Mouse (Mus musculus) stomach, embryonic 15.5 days (tissue): ENCODE results near the gene Tspoap1. TPM values are rescaled to one million over a fixed set of nuclear protein-coding genes. Genes with fewer than 3 reads are reported as not detected.

Source experiments
- ATAC-seq: fragments of 200-750 bp; cut with Nextera tagmentation; 2 replicates; pipeline ENCODE4 v1.8.0; 2017; ENCODE audit warnings: low read depth, moderate number of reproducible peaks, moderate TSS enrichment; ENCODE audit not compliant: insufficient read depth, low FRiP score
- H3K27ac ChIP-seq: fragments of 300-500 bp; sonication (generic); 2 replicates; pipeline ENCODE4 v1.5.1; 2015; ENCODE audit warnings: mild to moderate bottlenecking, inconsistent platforms
- H3K27me3 ChIP-seq: fragments of 300-500 bp; sonication (generic); replicated peaks from 2 replicates; pipeline ENCODE4 v1.6.1; 2015; ENCODE audit warnings: inconsistent platforms
- H3K36me3 ChIP-seq: fragments of 300-500 bp; sonication (generic); 2 replicates; pipeline ENCODE4 v1.6.1; 2015; ENCODE audit warnings: inconsistent platforms
- H3K4me1 ChIP-seq: fragments of 300-500 bp; sonication (generic); 2 replicates; pipeline ENCODE4 v1.6.1; 2015; ENCODE audit warnings: inconsistent platforms
- H3K4me2 ChIP-seq: fragments of 300-500 bp; sonication (generic); 2 replicates; pipeline ENCODE4 v1.6.1; 2015; ENCODE audit warnings: mild to moderate bottlenecking, inconsistent platforms
- H3K4me3 ChIP-seq: fragments of 300-500 bp; sonication (generic); replicated peaks from 2 replicates; pipeline ENCODE4 v1.5.1; 2015; ENCODE audit warnings: inconsistent platforms
- H3K9ac ChIP-seq: fragments of 300-500 bp; sonication (generic); 2 replicates; pipeline ENCODE4 v1.6.1; 2015; ENCODE audit warnings: inconsistent platforms
- H3K9me3 ChIP-seq: fragments of 300-500 bp; sonication (generic); 2 replicates; pipeline ENCODE4 v1.6.1; 2016; ENCODE audit warnings: inconsistent platforms
- WGBS: fragments of 180-500 bp; shearing (Covaris S2); methylation state at CpG from one replicate; pipeline ENCODE4 v1.1.7; 2015; 5-methylcytosine and 5-hydroxymethylcytosine counted together
- polyA plus RNA-seq: library from polyadenylated mRNA; unstranded; fragments of >200 nt; fragmentation: Nextera tagmentation; extraction: Ambion mirVana; gene quantifications from 2 replicates; pipeline ENCODE4 v1.2.1, GENCODE M21; 2015

Gene Tspoap1
- polyA plus RNA-seq, 1 experiment from 2014 or later, result 2.8 TPM

- H3K4me1 ChIP-seq, result no peaks in the 10 kb centered on the region
- H3K4me3 ChIP-seq, result peak overlapping the region; percentile 26
- 0 out of 2 replicates have a peak overlapping the region, but pooled peaks have one; percentile 62 for H3K27ac ChIP-seq
- peaks cover 5% of the 10 kb centered on the region for H3K27me3 ChIP-seq
- H3K9me3 ChIP-seq, result no peaks in the 10 kb centered on the region
- no peak overlapping the region for H3K4me2 ChIP-seq
- ATAC-seq, result peak; percentile 80; the same call in 1 of the 2 replicates
- no peak overlapping the region for H3K9ac ChIP-seq
- 69% methylated on average over 17 of the region's 17 CpGs for WGBS
- no peaks in the 10 kb centered on the region for H3K36me3 ChIP-seq
Measured at GRCm38 (mm10) chr11:87755360-87756017, 4.9 kb upstream of the Tspoap1 start.

GRCm38 (mm10) chr11:87756251-87756820 lies 4.0 kb upstream of the Tspoap1 start:
- Histone ChIP-seq H3K9me3 (no peaks in the 10 kb centered on the region), H3K4me2 (no peak overlapping the region), H3K27ac (peak overlapping the region; percentile 62; the same call in 1 of the 2 replicates), H3K4me1 (no peaks in the 10 kb centered on the region), H3K27me3 (peaks cover 14% of the 10 kb centered on the region), H3K9ac (no peak overlapping the region), H3K36me3 (no peaks in the 10 kb centered on the region), H3K4me3 (peak overlapping the region; percentile 26)
- ATAC-seq, result no peak
- WGBS, result 80% methylated on average over 15 of the region's 15 CpGs

DNA sequence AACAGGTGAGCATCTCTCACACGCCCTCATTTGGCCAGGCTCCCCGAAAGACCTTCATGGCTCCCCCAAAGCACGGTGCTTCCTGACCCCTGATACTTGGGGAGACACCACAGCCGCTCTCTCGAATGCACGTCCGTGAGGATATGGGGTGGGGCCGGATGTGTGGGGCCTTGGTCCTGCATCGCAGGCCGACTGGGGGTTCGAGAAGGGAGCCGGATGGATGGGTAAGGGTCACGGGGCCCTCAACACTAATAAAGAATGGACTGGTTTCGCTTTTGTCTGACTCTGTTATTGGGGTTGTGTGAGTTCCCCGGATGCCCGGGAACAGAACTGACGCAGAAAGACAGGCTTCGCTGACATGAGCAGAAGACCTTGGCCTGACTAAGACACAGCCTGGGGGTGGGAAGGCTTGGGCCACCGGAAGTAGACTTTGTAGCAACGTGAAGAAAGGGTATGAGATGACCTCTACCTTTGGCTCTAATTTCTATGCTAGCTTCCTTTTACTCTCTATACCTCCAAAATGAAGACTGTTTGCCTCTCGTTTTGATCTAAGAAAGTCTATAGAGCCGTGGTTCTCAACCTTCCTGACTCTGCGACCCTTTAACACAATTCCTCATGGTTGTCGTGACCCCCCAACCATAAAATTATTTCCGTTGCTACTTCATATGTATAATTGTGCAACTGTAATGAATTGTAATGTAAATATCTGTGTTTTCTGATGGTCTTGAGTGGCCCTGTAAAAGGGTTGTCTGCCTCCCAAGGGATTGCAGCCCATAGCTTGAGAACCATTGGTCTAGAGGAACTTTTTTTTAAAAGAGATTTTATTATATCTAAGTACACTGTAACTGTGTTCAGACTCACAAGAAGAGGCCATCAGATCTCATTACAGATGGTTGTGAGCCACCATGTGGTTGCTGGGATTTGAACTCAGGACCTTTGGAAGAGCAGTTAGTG lies 3.1 kb upstream of the Tspoap1 start:
- Histone ChIP-seq H3K4me2 (no peak overlapping the region), H3K36me3 (no peaks in the 10 kb centered on the region), H3K27me3 (peaks cover 23% of the 10 kb centered on the region), H3K4me1 (no peaks in the 10 kb centered on the region), H3K9ac (no peak overlapping the region), H3K4me3 (peak overlapping the region; percentile 26), H3K9me3 (no peaks in the 10 kb centered on the region), H3K27ac (no peak overlapping the region)
- WGBS, result 80% methylated on average over 25 of the region's 25 CpGs
- no peak for ATAC-seq

- Histone ChIP-seq H3K4me3 (no peak overlapping the region), H3K36me3 (no peaks in the 10 kb centered on the region), H3K27ac (no peak overlapping the region), H3K9me3 (no peaks in the 10 kb centered on the region), H3K27me3 (peaks cover 34% of the 10 kb centered on the region), H3K4me2 (no peak overlapping the region), H3K4me1 (peaks cover 2% of the 10 kb centered on the region; the same call in 1 of the 2 replicates), H3K9ac (no peak overlapping the region)
- 74% methylated on average over 7 of the region's 7 CpGs for WGBS
- no peak for ATAC-seq
Measured at GRCm38 (mm10) chr11:87758161-87758911, 2.0 kb upstream of the Tspoap1 start.

GRCm38 (mm10) chr11:87758957-87759608 lies 1.3 kb upstream of the Tspoap1 start:
- no peak overlapping the region for H3K4me2 ChIP-seq
- WGBS, result 68% methylated on average over 4 of the region's 4 CpGs
- no peak overlapping the region for H3K4me3 ChIP-seq
- H3K27ac ChIP-seq, result no peak overlapping the region
- H3K9me3 ChIP-seq, result no peaks in the 10 kb centered on the region
- peaks cover 41% of the 10 kb centered on the region for H3K27me3 ChIP-seq
- no peak overlapping the region for H3K9ac ChIP-seq
- H3K4me1 ChIP-seq, result peaks cover 9% of the 10 kb centered on the region
- no peak for ATAC-seq
- H3K36me3 ChIP-seq, result no peaks in the 10 kb centered on the region

DNA sequence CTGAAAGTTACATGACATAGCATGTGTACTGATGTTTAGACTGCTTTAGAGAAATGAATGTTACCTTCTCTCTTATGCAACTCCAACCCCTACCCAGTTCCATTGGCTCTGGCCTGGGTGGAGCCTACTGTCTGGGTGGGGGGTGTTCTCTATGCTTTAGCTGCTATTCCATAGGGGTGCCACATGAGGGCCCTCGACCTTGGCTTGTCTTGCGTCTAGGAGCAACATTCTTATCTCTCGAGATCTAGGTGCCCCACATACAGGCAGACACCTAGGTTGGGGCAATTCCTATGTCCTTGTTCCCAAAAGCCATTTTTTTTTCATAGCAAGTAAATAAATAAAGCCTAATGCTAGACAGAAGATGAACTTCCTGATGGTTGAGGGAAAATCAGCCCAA lies 734 bp upstream of the Tspoap1 start:
- 4% methylated on average over 3 of the region's 3 CpGs for WGBS
- Histone ChIP-seq H3K4me1 (peaks cover 14% of the 10 kb centered on the region), H3K27ac (no peak overlapping the region), H3K9ac (no peak overlapping the region), H3K4me3 (no peak overlapping the region), H3K27me3 (peaks cover 45% of the 10 kb centered on the region), H3K36me3 (no peaks in the 10 kb centered on the region), H3K4me2 (no peak overlapping the region), H3K9me3 (no peaks in the 10 kb centered on the region)
- no peak for ATAC-seq

GRCm38 (mm10) chr11:87761181-87761721 lies 910 bp downstream of the Tspoap1 start:
- Histone ChIP-seq H3K9ac (no peak overlapping the region), H3K4me2 (no peak overlapping the region), H3K27ac (no peak overlapping the region), H3K36me3 (no peaks in the 10 kb centered on the region), H3K4me1 (peaks cover 16% of the 10 kb centered on the region), H3K4me3 (no peak overlapping the region), H3K9me3 (no peaks in the 10 kb centered on the region), H3K27me3 (peaks cover 61% of the 10 kb centered on the region)
- ATAC-seq, result no peak
- 67% methylated on average over 11 of the region's 11 CpGs for WGBS

DNA sequence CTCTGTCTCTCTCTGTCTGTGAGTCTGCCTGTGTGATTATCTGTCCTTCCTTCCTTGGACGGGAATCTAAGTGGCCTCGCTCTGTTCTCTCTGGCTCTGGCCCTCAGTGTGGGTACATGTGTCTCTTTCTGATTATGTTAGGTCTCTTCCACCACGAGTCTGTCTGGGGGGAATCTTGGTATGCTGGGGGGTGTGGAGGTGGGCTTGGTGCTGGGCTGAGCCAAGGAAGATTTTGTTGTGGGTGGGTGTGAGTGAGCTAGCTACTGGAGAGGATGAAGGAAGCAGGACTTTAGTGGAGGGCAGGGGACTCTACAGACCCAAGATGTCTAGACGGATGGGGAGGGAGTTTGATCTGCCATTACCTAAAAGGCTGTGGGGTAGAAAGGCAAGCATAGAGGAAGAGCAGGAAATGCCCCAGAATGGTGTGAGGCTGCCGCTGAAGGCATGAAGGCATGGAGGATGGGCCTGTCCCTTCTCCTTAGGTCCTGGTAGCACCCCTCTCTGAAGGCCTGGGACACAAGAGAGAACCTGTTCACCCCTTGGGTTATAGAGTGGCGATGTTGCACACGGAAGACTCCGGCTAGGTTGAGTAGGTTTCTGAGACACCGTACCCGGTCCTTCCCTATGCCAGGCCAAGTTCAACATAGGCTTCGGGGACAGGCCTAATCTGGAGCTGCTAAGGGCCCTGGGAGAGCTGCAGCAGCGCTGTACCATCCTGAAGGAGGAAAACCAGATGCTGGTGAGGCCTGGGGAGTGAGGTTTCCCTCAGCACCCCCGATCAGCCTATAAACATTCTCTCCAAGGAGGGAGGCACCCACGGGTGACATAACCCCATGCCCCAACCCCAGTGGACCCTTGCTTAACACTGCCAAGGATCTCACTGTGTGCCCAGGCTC lies 1.7 kb downstream of the Tspoap1 start:
- H3K36me3 ChIP-seq, result no peaks in the 10 kb centered on the region
- H3K4me3 ChIP-seq, result no peak overlapping the region
- no peak overlapping the region for H3K27ac ChIP-seq
- H3K4me2 ChIP-seq, result no peak overlapping the region
- no peaks in the 10 kb centered on the region for H3K9me3 ChIP-seq
- H3K4me1 ChIP-seq, result peaks cover 16% of the 10 kb centered on the region
- H3K27me3 ChIP-seq, result peaks cover 63% of the 10 kb centered on the region
- no peak for ATAC-seq
- no peak overlapping the region for H3K9ac ChIP-seq
- 77% methylated on average over 14 of the region's 14 CpGs for WGBS

- peak overlapping the region; percentile 49; the same call in 1 of the 2 replicates for H3K4me3 ChIP-seq
Measured at GRCm38 (mm10) chr11:87762702-87763385, 2.5 kb downstream of the Tspoap1 start.

DNA sequence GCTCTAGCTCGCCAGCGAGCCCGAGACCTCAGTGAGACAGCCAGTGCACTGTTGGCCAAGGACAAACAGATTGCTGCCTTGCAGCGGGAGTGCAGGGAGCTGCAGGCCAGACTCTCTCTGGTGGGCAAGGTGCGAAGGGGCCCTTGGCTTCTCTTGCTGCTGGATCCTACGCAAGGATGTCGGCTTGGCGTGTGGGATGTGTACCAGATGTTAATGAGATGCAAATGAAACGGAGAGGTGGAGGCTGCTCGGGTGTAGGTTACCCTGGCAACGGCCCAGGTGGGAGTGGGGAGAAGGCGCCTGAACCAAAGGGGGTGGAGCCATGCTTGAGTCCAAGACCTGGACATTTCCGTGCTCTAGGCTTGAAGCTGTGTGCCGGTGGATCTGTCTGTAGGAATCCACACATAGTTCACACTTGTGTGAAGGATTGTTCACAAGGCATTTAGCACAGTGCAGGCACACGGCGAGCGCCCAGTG lies 3.2 kb downstream of the Tspoap1 start:
- H3K4me3 ChIP-seq, result peak overlapping the region; percentile 49
- H3K27me3 ChIP-seq, result peaks cover 64% of the 10 kb centered on the region
- whole genome bisulfite sequencing, result 5% methylated on average over 17 of the region's 17 CpGs
- H3K9me3 ChIP-seq, result no peaks in the 10 kb centered on the region
- H3K4me1 ChIP-seq, result peaks cover 16% of the 10 kb centered on the region
- H3K9ac ChIP-seq, result no peak overlapping the region
- no peaks in the 10 kb centered on the region for H3K36me3 ChIP-seq
- ATAC-seq, result peak; percentile 47
- H3K4me2 ChIP-seq, result peak overlapping the region; percentile 93
- no peak overlapping the region for H3K27ac ChIP-seq

More at GRCm38 (mm10) chr11:87762702-87763385, 2.5 kb downstream of the Tspoap1 start:
- Histone ChIP-seq H3K27me3 (peaks cover 64% of the 10 kb centered on the region), H3K4me2 (peak overlapping the region; percentile 93), H3K4me1 (peaks cover 16% of the 10 kb centered on the region), H3K27ac (no peak overlapping the region), H3K9ac (no peak overlapping the region), H3K36me3 (no peaks in the 10 kb centered on the region), H3K9me3 (no peaks in the 10 kb centered on the region)
- 56% methylated on average over 12 of the region's 12 CpGs for WGBS
- no peak for ATAC-seq
